Mouse (Mus musculus) urinary bladder, postnatal 10 days (tissue): ENCODE measurements around the gene Spata31d1b.
"Not testable (repeated sequence)": the region's sequence is repeated elsewhere in the genome, so short reads cannot be mapped to it uniquely, and the experiment has no call there.

Experiments used
- DNase-seq: peaks from one replicate; pipeline ENCODE4 v3.0.0; 2022; ENCODE audit warnings: low spot score

The Spata31d1b gene

DNA sequence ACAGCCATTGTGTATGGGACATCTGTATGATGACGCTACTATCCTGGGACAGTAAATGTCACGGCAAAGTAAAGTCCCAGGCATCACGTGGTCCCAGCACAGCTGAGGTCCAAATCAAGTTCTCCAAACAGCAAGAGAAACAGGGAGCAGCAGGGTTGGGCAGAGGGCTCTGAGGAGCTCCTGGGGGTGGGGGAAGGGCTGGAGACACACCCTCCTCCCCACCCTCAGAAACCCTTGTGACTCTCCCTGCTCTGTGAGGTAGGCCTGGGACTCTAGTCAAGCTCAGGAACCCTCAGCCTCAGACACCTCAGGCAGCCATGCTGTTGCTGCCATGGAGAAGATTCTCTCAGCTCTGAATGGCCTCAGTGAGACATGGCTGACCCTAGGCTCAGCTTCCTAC lies at the start of gene Spata31d1b:
Gene Spata31d1b (plus strand): TSS at position 301 of the 400 bp plus-strand sequence.
- not testable (repeated sequence) for DNase-seq

DNA sequence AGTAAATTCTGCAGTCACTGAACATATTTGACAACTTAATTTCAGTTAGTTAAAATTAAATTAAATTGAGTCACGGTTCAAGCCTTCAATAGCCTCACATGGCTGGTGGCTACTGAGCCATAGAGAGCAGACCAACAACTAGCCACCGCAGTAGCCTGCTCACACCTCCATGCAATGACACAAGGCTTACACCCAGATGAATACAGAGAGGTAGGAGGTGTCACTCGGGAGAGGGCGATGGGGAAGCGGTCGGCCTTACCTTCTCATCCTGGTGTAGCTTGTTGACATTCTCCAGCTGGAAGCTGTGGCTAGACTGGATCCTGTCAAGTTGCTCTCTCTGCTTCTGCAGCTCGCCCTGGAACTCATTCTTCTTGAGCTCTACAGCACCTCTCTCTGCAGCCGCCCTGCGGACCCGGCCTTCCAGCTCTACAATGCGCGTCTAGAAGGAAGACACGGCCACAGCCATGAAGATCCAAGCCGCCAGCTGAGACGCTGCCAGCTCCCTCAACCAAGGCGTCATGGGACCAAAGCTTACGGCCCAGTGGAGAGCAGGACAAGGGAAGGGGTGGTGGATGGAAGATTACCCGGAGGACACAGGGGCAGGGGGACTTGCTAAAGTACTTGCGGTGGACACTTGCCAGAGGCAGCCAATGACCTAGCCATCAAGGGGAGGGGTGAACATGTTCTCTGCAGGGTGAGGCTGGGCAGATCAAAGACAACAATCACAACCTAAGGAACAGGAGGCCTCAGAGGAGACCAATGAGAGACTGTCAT lies 48.0 kb upstream of the Spata31d1b start:
- no peak for DNase-seq

DNA sequence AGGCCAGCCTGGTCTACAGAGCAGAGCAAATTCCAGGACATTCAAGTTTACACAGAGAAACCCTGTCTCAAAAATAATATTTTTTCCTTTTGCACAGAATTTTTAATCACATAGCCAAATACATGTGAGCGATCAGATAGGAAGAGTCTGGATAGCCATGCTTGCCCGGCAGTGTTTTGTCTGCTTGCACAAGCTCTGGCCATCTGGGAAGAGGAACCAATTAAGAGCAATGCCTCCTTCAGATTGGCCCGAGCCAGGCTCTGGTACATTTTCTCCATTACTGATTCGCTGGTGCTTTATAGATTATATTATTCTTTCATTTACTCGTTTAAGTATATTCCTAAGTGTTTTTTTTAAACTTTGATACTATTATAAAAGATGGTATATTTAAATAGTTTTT lies 44.3 kb upstream of the Spata31d1b start:
- DNase-seq, result no peak

DNA sequence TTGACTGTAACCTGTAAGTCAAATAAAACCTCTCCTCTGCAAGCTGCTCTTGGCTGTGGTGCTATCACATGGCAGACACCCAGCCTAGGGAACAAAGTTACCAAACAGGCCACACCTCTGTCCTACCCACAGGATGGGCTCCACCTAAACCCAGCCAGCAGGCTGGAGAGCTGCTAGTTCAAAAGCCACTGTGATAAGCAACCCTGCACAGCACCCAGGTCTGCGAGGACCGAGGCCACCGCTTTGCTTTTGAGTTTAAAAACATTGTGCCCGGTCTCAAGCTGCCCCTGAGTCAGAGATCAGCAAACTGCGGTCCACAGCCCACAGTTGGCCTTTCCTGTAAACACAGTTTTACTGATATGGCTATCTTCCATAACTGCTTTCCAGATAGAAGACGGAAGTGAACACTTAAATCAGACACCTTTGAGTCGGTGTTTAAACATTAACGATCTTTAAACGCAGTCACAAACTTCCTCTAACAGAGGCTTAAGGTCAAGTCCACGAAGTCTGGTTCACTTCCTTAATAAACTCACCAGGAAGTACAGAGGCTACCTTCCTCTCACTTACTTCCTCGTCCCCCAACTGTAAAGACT lies 43.5 kb upstream of the Spata31d1b start:
- no peak for DNase-seq

DNA sequence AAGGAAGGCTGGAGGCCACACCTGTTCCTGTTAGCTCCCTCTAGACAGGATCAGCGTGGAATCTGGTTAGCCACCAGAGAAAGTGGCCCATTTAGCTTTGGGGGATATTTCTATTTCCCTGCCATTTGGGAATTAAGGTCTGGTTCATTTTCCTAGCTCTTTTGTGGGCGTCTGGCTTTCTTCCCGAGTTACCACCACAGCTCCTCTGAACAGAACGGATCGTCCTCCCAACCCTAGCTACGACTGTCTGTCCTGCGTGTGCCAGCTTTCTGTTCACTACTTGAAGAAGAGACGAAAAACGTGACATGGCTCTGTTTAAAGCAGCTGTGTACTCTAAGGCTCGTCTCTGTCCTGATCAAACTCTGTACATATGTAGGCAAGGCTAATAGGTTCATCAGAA lies 42.1 kb upstream of the Spata31d1b start:
- no peak for DNase-seq

DNA sequence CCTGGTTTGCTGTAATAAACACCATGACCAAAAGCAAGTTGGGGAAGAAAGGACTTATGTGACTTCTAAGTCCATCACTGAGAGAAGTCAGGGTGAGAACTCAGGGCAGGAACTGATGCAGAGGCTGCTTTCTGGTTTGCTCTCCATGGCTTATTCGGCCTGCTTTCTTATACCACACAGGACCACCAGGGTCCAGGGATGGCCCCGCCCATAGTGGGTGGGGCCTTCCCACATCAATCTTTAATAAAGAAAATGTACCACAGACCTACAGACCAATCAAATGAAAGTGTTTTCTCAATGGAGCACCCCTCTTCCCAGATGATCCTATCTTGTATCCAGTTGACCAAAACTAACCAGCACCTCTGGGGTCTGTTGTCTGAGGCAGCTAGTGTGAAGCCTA lies 40.6 kb upstream of the Spata31d1b start:
- no peak for DNase-seq

DNA sequence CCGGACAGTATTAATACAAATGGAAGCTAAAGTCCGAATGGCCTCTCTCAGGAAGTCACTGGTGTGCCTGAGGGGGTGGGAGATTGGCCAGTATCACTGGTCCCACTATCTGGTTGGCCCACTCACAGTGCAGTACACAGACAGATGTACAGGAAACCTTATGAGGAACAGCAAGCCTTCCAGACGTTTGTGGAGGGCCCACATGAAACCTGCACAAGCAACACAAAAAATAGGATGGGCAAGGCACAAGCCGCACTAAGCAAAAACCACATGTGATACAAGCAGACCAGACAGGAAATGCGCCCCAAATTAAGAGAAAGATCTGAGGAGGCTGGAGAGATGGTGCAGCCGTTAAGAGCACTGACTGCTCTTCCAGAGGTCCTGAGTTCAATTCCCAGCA lies 39.8 kb upstream of the Spata31d1b start:
- no peak for DNase-seq

DNA sequence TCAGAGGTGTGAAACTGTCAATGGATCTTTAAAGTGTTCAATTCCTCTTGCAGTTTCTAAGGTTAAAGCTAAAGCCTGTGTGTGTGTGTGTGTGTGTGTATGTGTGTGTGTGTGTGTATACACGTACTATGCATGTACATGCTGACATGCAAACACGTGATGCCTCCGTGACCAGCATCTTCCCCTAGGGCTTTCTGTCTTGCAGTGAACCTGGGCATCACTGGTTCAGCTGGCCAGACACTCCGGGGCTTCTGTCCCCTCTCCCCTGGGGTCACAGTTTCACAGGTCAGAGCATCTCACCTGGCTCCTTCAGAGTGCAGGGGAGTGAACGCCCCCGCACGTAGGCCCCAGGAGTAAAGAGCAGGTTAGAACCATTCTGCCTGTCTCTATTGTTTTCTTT lies 38.5 kb upstream of the Spata31d1b start:
- DNase-seq, result no peak

DNA sequence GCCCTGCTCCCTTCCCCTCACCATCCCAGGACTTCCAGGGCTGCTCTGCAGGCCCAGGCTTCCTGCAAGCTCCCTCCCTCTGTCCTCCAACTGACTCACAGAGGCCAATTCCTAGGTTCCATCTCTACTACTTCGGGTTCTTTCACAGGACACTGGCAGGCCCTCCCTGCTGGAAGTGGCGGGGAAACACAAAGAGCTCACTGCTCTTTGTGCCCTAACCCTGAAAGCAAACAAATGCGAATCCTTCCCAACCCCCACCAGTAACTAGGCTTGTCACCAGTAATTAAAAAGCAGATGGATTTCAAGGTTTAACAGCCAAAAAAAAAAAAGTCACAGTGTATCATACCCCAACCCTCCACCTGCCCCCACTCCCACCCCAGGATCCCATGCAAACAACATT lies 37.9 kb upstream of the Spata31d1b start:
- no peak for DNase-seq

DNA sequence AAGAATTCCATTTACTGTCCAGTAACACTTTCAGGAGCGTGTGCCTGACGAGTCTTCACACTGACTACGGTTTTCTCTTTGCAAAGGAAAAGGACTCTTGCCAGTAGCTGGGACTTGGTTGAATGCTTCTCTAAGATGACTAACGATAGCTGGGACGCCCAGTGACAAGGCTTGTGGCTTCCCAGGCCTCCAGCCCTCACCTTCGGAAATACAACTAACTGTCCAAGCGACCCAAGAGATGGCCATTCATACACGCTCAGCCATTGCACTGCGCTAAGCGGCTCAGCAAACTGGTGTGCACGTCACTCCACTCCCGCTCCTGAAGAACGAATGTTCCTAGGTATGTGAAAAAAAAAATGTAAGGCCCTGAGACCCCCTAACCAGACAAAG lies 37.3 kb upstream of the Spata31d1b start:
- no peak for DNase-seq

DNA sequence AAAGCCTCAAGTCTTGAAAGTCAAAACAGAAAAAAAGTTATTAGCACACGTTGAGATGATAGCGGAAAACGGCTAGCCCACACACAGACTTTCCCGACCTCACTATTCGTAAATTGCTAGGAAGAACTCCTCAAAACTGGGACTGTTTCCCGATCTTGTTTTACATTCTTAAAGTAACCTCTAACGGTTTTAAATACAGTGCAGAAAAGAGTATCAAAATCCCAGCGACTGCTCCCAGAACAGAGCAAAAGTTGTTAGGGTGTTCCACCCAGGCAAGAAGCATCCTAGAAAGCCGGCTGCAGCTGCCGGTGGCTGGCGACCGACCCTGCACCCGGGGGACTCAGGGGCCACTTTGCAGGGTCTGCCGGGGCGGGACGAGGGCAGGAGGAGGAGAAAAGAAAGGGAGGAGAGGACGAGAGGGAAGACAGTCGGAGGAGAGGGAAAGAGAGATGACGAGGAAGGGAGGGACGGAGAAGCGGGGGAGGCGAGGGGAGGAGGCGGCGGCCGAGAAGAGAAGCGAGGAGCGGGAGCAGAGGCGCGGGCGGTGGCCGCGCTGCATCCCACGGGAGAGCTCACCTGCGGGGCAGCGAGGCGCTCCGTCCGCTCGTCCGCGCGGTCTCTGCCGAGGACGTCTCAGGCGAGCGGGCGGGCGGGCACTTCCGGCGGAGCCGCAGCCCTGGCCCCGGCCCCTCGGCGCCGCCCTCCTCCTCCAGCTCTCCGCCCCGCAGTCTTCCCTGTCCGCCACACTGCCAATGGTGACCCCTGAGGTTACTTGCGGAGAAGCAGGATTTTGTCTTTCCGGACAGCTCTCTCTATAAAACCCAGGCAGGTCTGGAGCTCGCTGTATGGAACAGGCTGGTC lies 36.7 kb upstream of the Spata31d1b start, which contains the start of gene Golm1:
Gene Golm1 (minus strand): TSS at position 661 of the 861 bp plus-strand sequence.
- DNase-seq, result no peak

DNA sequence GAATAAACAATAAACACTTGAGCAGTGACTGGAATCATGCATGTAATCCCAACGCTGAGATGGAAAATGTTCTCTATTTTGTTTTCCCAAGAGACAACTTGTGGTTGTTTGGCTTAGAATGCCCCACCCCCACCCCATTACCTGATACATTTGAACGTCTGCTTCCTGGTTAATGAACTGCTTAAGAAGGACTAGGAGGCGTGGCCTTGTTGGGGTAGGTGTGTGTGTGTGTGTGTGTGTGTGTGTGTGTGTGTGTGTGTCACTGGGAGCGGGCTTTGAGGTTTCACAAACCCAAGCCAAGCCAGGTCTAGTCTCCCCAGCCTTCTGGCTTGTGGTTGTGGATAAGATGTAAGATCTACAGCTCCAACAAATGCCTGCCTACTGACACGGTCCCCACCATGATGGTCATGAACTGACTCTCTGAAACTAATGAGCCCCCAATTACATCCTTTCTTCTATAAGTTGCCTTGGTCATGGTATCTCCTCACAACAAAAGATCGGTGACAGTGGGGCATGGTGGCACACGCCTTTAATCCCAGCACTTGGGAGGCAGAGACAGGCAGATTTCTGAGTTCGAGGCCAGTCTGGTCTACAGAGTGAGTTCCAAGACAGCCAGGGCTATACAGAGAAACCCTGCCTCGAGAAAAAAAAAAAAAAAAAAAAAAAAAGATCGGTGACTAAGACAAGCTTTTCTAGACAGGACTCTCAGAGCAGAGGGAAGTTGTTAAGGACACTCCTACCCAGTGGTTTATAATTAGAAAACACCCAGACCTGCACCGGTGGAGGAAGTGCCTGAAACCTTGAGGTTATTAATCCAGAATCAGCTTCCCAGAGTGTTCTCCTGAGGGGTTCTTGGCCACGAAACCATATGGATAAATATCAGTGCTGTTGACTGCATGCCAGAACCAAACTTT lies 35.5 kb upstream of the Spata31d1b start:
- DNase-seq, result no peak

DNA sequence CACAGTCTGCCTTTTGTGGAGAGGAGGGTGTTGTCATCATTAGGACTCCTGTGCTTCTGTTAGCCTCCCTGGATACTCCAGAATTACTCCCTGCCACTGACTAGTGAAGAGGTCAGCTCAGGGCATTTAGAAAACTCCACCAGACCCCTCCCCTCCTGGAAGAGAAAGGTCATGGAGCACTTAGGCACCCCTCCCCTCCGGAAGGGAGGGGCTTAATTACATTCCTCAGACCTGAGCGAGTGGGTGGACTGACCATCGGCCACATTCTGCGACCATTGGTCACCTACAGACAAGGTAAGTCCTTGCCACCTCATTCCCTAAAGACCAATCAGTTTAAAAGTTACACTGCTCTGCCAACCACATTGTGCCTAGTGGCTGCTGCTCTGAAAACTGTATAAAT lies 32.8 kb upstream of the Spata31d1b start:
- no peak for DNase-seq

DNA sequence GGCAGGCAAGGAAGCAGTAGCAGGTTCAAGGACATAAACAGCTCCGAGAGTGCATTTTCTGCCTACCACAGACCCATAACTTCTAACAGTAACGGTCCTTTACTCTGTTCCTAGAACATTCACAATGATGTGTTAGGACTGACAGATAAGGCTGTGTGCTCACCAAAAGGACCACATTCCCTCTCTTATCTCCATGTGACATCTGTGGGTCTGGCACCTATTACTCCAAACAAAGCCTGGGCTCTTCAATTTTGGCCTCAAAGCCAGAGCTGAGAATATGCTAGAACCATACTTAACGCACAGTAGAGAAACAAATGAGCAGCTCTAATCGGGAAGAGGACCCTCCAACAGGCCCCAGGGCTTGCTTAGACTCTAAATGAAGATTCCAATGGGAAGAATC lies 32.2 kb upstream of the Spata31d1b start:
- DNase-seq, result no peak

DNA sequence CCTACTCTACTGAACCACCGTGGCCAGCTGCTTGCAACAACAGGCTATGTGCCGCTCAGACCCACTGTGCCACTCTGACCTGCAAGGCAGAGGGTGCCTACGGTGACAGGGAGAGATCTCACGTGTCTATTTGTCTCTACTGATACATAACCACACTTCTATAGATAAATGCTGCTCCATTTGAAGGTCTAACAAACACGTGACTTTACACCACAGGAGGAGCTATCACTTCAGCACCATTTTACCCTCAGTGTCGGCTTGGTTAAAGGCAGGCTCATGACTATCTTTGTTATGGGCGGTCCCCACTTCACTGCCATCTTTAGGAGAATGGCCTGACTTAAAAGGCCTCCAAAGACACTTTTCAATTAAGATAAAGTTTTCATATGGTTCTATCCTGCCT lies 29.5 kb upstream of the Spata31d1b start:
- DNase-seq, result no peak

DNA sequence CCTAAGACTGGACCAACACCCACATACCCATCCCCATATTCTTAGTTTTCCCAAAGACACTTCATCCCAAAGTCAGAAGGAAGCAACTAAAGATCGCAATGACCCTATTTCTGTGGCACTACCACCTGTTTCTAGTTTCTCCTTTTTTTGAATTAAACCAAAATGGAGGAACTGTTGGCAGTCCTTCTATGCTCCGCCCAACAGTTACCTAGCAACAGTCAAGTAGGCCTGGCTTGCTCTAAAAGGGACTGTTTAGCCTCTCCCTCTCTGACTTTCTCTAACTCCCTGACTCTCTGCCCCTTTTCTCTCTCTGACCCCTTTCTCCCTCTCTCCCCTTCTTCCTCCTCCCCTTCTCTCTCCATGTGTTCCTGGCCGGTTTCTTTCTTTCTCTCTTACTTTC lies 26.8 kb upstream of the Spata31d1b start:
- no peak for DNase-seq

DNA sequence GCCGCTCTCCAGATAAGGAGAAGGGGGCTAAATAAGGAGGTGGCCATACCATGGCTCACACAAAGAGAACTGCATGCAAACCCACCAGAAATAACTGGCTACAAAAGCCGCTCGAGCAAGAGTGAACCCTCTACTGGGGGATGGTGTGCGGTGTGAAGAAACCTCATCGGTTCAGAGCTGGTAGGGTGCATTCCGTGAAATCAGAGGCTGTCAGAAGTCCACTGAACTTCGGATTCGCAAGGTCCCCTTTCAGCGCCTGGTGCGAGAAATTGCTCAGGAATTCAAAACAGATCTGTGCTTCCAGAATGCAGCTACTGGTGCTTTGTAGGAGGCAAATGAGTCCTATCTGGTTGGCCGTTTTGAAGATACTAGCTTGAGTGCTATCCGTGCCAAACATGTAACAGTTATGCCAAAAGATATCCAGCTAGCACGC lies 23.7 kb upstream of the Spata31d1b start:
- no peak for DNase-seq

DNA sequence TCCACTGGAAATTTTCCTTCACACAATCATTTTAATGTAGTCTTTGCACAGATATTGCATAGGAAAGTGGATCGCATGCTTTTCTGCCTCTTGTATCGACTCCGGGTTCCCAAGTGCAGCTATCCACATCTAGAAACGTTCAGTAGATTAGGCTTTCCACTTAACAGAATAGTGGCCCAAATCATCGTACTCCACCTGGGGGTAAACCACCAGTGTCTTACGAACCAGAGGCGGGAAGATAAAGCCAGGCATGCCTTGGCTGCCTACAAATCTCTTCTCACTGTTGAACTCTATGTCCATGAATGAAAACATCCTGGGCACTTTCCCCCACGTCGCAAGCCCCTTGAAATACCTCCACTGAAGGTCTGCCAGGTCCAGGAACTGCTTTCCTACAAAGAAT lies 22.8 kb upstream of the Spata31d1b start:
- no peak for DNase-seq

DNA sequence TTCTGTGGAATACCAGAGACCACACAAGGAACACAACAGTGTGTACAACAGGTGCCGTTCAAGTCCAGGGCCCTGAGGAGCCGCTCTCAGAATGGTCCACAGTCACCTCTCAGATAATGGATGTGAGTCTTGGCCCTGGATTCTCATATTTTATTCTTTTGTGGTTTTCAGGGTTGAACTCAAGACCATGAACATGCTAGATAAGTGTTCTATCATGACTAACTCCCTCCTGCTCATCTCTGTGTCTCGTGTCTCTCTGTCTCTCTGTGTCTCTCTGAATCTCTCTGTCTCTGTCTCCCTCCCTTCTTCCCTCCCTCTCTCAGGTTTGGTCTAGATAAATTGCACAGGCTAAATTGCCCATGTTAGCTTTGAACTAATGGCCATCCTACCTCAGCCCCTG lies 22.2 kb upstream of the Spata31d1b start:
- DNase-seq, result no peak

DNA sequence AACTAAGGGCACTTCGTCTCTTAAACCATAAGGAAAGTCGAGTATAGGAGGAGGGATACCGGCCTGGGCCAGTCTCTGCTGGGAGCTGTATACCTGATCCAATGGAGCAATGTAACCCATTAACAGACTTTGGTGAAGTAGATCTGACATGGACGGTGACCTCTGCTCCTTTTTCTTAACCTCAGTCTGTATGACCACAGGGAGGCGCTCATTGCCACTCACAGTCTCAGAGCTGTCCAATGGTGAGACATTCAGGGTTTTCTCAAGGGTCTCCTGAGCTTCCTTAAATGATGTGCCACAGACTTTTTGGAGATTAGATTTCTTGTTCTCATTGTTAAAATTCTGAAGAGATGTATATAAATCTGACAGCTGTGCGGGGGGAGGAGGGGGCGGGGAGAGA lies 21.5 kb upstream of the Spata31d1b start:
- no peak for DNase-seq

DNA sequence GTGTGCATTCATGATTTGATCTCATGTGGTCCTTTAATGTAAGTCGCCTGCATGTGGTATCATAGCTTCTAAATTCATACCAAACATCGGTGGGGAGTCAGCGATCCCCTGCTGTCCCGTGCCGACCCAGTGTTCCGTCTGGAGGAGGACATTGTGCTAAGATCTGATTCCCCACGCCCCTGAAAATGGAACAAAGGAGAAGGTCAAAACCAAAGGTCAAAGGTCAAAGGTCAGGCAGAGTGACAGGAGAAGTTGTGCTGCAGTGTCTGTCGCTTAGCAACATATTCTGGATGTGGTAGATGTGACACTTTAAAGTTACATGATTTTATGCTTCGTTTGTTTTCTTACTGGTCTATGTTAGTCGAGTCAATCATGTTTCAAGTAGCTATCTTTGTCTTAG lies 20.6 kb upstream of the Spata31d1b start:
- DNase-seq, result no peak

DNA sequence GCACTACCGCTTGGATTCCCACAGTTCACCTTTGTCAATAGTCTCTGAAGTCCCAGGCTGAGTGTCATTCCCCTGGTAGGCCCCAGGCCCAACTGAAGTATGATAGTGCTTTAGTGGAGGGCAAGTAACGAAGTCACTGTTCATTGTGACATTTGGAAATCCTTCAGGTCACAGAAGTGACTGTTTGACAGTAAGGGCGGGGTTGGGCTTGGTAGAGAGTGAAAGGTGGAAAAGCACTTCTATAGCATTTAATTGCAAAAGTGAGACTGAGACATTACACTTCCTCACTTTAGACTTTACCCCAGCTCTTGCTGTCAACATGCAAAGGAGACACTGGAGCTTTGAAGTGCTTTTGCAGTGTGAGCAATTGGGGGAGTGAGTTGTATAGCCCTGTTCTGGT lies 18.1 kb upstream of the Spata31d1b start, which contains the start of gene 4921517D22Rik:
Gene 4921517D22Rik (minus strand): TSS at position 101 of the 400 bp plus-strand sequence.
- no peak for DNase-seq
